Mouse (Mus musculus) G1E (cell line): ENCODE results near the gene Ttbk1.

Experiments
- CTCF ChIP-seq: IDR thresholded peaks from 2 replicates; pipeline ENCODE4 v1.5.1; 2012; ENCODE audit warnings: low read depth, low read length, inconsistent platforms, mixed read lengths
- GATA1 ChIP-seq: IDR thresholded peaks from 2 replicates; pipeline ENCODE4 v1.6.1; 2012; ENCODE audit warnings: borderline replicate concordance, low read length, inconsistent platforms, mixed read lengths
- GATA2 ChIP-seq: IDR thresholded peaks from 2 replicates; pipeline ENCODE4 v1.6.1; 2012; ENCODE audit warnings: low read depth, low read length, inconsistent platforms, borderline replicate concordance

DNA sequence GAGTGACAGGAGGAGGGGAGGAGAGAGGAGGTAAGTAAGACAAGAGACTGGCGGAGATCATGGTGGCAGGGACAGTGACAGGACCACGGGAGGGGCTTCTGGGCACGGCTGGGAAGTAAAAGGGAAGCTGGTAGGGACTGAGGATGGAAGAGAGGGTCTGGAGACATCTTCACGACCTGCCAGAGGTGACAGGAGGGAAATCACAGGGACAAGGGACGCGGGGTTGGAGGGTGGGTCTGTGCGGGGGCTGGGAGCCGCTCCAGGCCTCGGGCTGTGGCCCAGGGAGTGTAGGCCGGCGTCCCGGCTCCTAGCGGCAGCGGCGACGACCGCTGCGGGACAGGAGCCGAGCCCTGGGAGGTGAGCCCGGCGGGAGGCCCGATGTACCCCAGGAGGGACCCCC lies 480 bp downstream of the Ttbk1 start:
- TF ChIP-seq CTCF, result no peak
- TF ChIP-seq GATA1, result no peak
- no peak for TF ChIP-seq GATA2
